ENCODE assay signal across 9 mouse cellular contexts in the genomic region with DNA sequence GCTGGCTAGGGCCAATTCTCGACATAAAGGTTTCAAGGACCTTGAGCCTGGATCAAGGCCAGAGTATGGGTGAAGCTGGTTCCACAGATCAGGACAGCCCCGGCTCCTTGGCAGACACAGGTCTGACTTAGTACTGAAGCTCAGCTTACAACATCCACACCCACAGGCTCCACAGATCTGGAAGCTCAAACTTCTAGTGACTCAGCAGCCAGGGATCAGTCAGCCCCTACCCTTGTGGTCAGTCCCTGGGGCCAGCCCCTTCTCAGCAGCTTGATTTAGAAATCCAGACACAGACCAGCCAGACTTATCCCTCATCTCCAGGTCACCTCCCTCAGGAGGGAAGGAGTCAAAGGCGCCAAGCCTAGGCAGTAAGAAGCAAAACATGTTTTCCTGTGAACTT. TPM values are rescaled to one million over a fixed set of nuclear protein-coding genes. Genes with fewer than 3 reads are reported as not detected.
DNase-seq lines count a peak whose midpoint lies in the region; ATAC-seq and TF ChIP-seq lines count a peak whose summit lies in the region.
"Had no signal": no experiment of that assay in that cellular context is flagged by ENCODE, and none has a peak within 500 bp of the region (broad histone marks: within the 10 kb centered on the region; RNA-seq: fewer than 3 reads in every experiment).

No protein-coding gene starts in this region.

- H3K9me3 ChIP-seq in hindbrain, embryonic 13.5 days = no peaks in the 10 kb centered on the region
- H3K9me3 ChIP-seq in hindbrain, embryonic 10.5 days = no peaks in the 10 kb centered on the region
- no peaks in the 10 kb centered on the region for H3K9me3 ChIP-seq in heart, embryonic 10.5 days
- no peaks in the 10 kb centered on the region for H3K9me3 ChIP-seq in lung, postnatal 0 days (ENCODE audit: low read length)
- H3K9me3 ChIP-seq in forebrain, embryonic 12.5 days = no peaks in the 10 kb centered on the region
- H3K9me3 ChIP-seq: embryonic facial prominence, embryonic 12.5 days had no signal

- H3K27me3 ChIP-seq in hindbrain, embryonic 13.5 days = no peaks in the 10 kb centered on the region
- no peaks in the 10 kb centered on the region for H3K27me3 ChIP-seq in hindbrain, embryonic 10.5 days (ENCODE audit: insufficient read depth, poor library complexity, severe bottlenecking)
- H3K27me3 ChIP-seq in heart, embryonic 10.5 days (ENCODE audit: insufficient read depth, poor library complexity, severe bottlenecking) = no peaks in the 10 kb centered on the region
- no peaks in the 10 kb centered on the region for H3K27me3 ChIP-seq in lung, postnatal 0 days (replicated peaks; ENCODE audit: insufficient read depth, low read length)
- H3K27me3 ChIP-seq in forebrain, embryonic 12.5 days = no peaks in the 10 kb centered on the region
- H3K27me3 ChIP-seq: embryonic facial prominence, embryonic 12.5 days had no signal

- 0 out of 2 replicates have a peak overlapping the region, but pooled peaks have one; percentile 35 for H3K27ac ChIP-seq in hindbrain, embryonic 13.5 days
- H3K27ac ChIP-seq in hindbrain, embryonic 10.5 days = no peak overlapping the region
- peak overlapping the region; percentile 49; the same call in 1 of the 2 replicates for H3K27ac ChIP-seq in heart, embryonic 10.5 days
- peak overlapping the region; percentile 16; the same call in 1 of the 2 replicates for H3K27ac ChIP-seq in lung, postnatal 0 days (ENCODE audit: low read length)
- H3K27ac ChIP-seq in forebrain, embryonic 12.5 days = no peak overlapping the region
- H3K27ac ChIP-seq: embryonic facial prominence, embryonic 12.5 days had no signal

- H3K9ac ChIP-seq in hindbrain, embryonic 13.5 days = peak overlapping the region; percentile 24; the same call in 1 of the 2 replicates
- H3K9ac ChIP-seq in lung, postnatal 0 days (replicated peaks; ENCODE audit: low read depth) = no peak overlapping the region
- no peak overlapping the region for H3K9ac ChIP-seq in forebrain, embryonic 12.5 days
- H3K9ac ChIP-seq: embryonic facial prominence, embryonic 12.5 days had no signal

- WGBS in hindbrain, embryonic 13.5 days = 76% methylated on average over 3 of the region's 3 CpGs
- 84% methylated on average over 3 of the region's 3 CpGs for WGBS in hindbrain, embryonic 10.5 days
- 68% methylated on average over 3 of the region's 3 CpGs for WGBS in heart, embryonic 10.5 days
- WGBS in lung, postnatal 0 days = 25% methylated on average over 3 of the region's 3 CpGs
- WGBS in forebrain, embryonic 12.5 days = 73% methylated on average over 3 of the region's 3 CpGs

- no peak overlapping the region for H3K4me2 ChIP-seq in hindbrain, embryonic 13.5 days
- H3K4me2 ChIP-seq in lung, postnatal 0 days (replicated peaks; ENCODE audit: low read depth, low read length) = no peak overlapping the region
- no peak overlapping the region for H3K4me2 ChIP-seq in forebrain, embryonic 12.5 days
- H3K4me2 ChIP-seq: embryonic facial prominence, embryonic 12.5 days had no signal

- peaks cover 98% of the 10 kb centered on the region for H3K36me3 ChIP-seq in hindbrain, embryonic 13.5 days
- peaks cover 100% of the 10 kb centered on the region for H3K36me3 ChIP-seq in hindbrain, embryonic 10.5 days
- H3K36me3 ChIP-seq in heart, embryonic 10.5 days = peaks cover 93% of the 10 kb centered on the region
- peaks cover 21% of the 10 kb centered on the region for H3K36me3 ChIP-seq in lung, postnatal 0 days (ENCODE audit: insufficient read depth, low read length)
- H3K36me3 ChIP-seq in forebrain, embryonic 12.5 days (replicated peaks) = peaks cover 94% of the 10 kb centered on the region

- ATAC-seq in hindbrain, embryonic 13.5 days (ENCODE audit: low FRiP score) = no peak
- ATAC-seq in lung, postnatal 0 days = peak; percentile 85
- no peak for ATAC-seq in forebrain, embryonic 12.5 days (ENCODE audit: low FRiP score)
- no peak for ATAC-seq in inflammation-experienced regulatory T-cells, adult 6 months

- no peak for DNase-seq in hindbrain, embryonic 10.5 days (ENCODE audit: low spot score)
- peak; percentile 33 to 43 for DNase-seq in adrenal gland, adult 18-20 months (ENCODE audit: low spot score in 2 of 2)
- no peak for DNase-seq in heart, embryonic 10.5 days (ENCODE audit: low spot score)
- peak; percentile 84 for DNase-seq in lung, postnatal 0 days (ENCODE audit: low spot score)
- DNase-seq in thymus, postnatal 10 days (ENCODE audit: low spot score in 2 of 2) = no peak

- H3K4me3 ChIP-seq in hindbrain, embryonic 13.5 days = no peak overlapping the region
- no peak overlapping the region for H3K4me3 ChIP-seq in hindbrain, embryonic 10.5 days
- no peak overlapping the region for H3K4me3 ChIP-seq in heart, embryonic 10.5 days
- no peak overlapping the region for H3K4me3 ChIP-seq in lung, postnatal 0 days (ENCODE audit: low read depth, low read length)
- no peak overlapping the region for H3K4me3 ChIP-seq in forebrain, embryonic 12.5 days (replicated peaks)
- H3K4me3 ChIP-seq: embryonic facial prominence, embryonic 12.5 days had no signal

- H3K4me1 ChIP-seq in hindbrain, embryonic 13.5 days (replicated peaks) = peaks cover 8% of the 10 kb centered on the region
- H3K4me1 ChIP-seq in hindbrain, embryonic 10.5 days (replicated peaks) = peaks cover 17% of the 10 kb centered on the region
- peaks cover 23% of the 10 kb centered on the region for H3K4me1 ChIP-seq in heart, embryonic 10.5 days
- H3K4me1 ChIP-seq in lung, postnatal 0 days (ENCODE audit: insufficient read depth, low read depth, low read length) = peaks cover 8% of the 10 kb centered on the region; the same call in 1 of the 2 replicates
- H3K4me1 ChIP-seq in forebrain, embryonic 12.5 days = peaks cover 3% of the 10 kb centered on the region

- no peak for TF ChIP-seq EP300 in lung, postnatal 0 days (IDR thresholded peaks at IDR 0.05)

- no peak for TF ChIP-seq CTCF in lung, postnatal 0 days (IDR thresholded peaks at IDR 0.05)

RNA-seq across cellular contexts. Expression of gene Derl3, which starts 5.6 kb away (rescaled TPM):
- polyA plus RNA-seq in hindbrain, embryonic 13.5 days (2015; fragmentation: Nextera tagmentation; extraction: Ambion mirVana) = 1.7 and 1.8 TPM in 2 replicates
- 1.6 and 3.1 TPM in 2 replicates for polyA plus RNA-seq in hindbrain, embryonic 10.5 days (2016; fragmentation: Nextera tagmentation; extraction: Ambion mirVana)
- total RNA-seq in adrenal gland, adult 18-20 months (2021) = 1 to 10 TPM; 1.4 to 2.3 TPM
- polyA plus RNA-seq in heart, embryonic 10.5 days (2016; fragmentation: Nextera tagmentation; extraction: Ambion mirVana) = 3.1 and 5.0 TPM in 2 replicates
- polyA plus RNA-seq in lung, postnatal 0 days (2015; fragmentation: Nextera tagmentation; extraction: Ambion mirVana) = 1.2 TPM in 2 replicates
- polyA plus RNA-seq in forebrain, embryonic 12.5 days (2016; fragmentation: Nextera tagmentation; extraction: Ambion mirVana) = 3.1 and 3.3 TPM in 2 replicates
- 1 to 10 TPM in 1 of 3 experiments, under 1 TPM in 2; 0.39 to 3.3 (median 0.73) TPM for polyA plus RNA-seq in inflammation-experienced regulatory T-cells, adult 6 months (2017; shearing (Covaris generic))

RNA-seq across cellular contexts. Expression of gene Smarcb1, which starts 22.6 kb away (rescaled TPM):
- 302 and 313 TPM in 2 replicates for polyA plus RNA-seq in hindbrain, embryonic 13.5 days (2015; fragmentation: Nextera tagmentation; extraction: Ambion mirVana)
- polyA plus RNA-seq in hindbrain, embryonic 10.5 days (2016; fragmentation: Nextera tagmentation; extraction: Ambion mirVana) = 284 and 332 TPM in 2 replicates
- total RNA-seq in adrenal gland, adult 18-20 months (2021) = 10 to 100 TPM; 64.4 to 70.6 TPM
- 157 and 204 TPM in 2 replicates for polyA plus RNA-seq in heart, embryonic 10.5 days (2016; fragmentation: Nextera tagmentation; extraction: Ambion mirVana)
- 109 TPM in 2 replicates for polyA plus RNA-seq in lung, postnatal 0 days (2015; fragmentation: Nextera tagmentation; extraction: Ambion mirVana)
- polyA plus RNA-seq in forebrain, embryonic 12.5 days (2016; fragmentation: Nextera tagmentation; extraction: Ambion mirVana) = 303 and 310 TPM in 2 replicates
- 100 to 1,000 TPM in 2 of 3 experiments, 10 to 100 TPM in 1; 89.2 to 126 (median 106) TPM for polyA plus RNA-seq in inflammation-experienced regulatory T-cells, adult 6 months (2017; shearing (Covaris generic))

RNA-seq across cellular contexts. Expression of gene Chchd10, which starts 34.1 kb away (rescaled TPM):
- polyA plus RNA-seq in hindbrain, embryonic 13.5 days (2015; fragmentation: Nextera tagmentation; extraction: Ambion mirVana) = 37.0 and 37.8 TPM in 2 replicates
- polyA plus RNA-seq in hindbrain, embryonic 10.5 days (2016; fragmentation: Nextera tagmentation; extraction: Ambion mirVana) = 9.3 and 13.1 TPM in 2 replicates
- total RNA-seq in adrenal gland, adult 18-20 months (2021) = 1,000 to 10,000 TPM in 1 of 2 experiments, 100 to 1,000 TPM in 1; 918 to 1,521 TPM
- 333 and 524 TPM in 2 replicates for polyA plus RNA-seq in heart, embryonic 10.5 days (2016; fragmentation: Nextera tagmentation; extraction: Ambion mirVana)
- 299 and 347 TPM in 2 replicates for polyA plus RNA-seq in lung, postnatal 0 days (2015; fragmentation: Nextera tagmentation; extraction: Ambion mirVana)
- 7.6 and 7.8 TPM in 2 replicates for polyA plus RNA-seq in forebrain, embryonic 12.5 days (2016; fragmentation: Nextera tagmentation; extraction: Ambion mirVana)
- 10 to 100 TPM in 2 of 3 experiments, 1 to 10 TPM in 1; 5.3 to 15.4 (median 11.3) TPM for polyA plus RNA-seq in inflammation-experienced regulatory T-cells, adult 6 months (2017; shearing (Covaris generic))

RNA-seq across cellular contexts. Expression of gene Mmp11, which starts 37.5 kb away (rescaled TPM):
- polyA plus RNA-seq in hindbrain, embryonic 13.5 days (2015; fragmentation: Nextera tagmentation; extraction: Ambion mirVana) = 26.8 and 34.9 TPM in 2 replicates
- 31.0 and 41.3 TPM in 2 replicates for polyA plus RNA-seq in hindbrain, embryonic 10.5 days (2016; fragmentation: Nextera tagmentation; extraction: Ambion mirVana)
- 1 to 10 TPM; 5.4 to 5.7 TPM for total RNA-seq in adrenal gland, adult 18-20 months (2021)
- polyA plus RNA-seq in heart, embryonic 10.5 days (2016; fragmentation: Nextera tagmentation; extraction: Ambion mirVana) = 19.4 and 39.0 TPM in 2 replicates
- 118 and 127 TPM in 2 replicates for polyA plus RNA-seq in lung, postnatal 0 days (2015; fragmentation: Nextera tagmentation; extraction: Ambion mirVana)
- polyA plus RNA-seq in forebrain, embryonic 12.5 days (2016; fragmentation: Nextera tagmentation; extraction: Ambion mirVana) = 31.3 and 33.3 TPM in 2 replicates
- 1 to 10 TPM in 2 of 3 experiments, under 1 TPM in 1; 0.91 to 7.7 (median 4.4) TPM for polyA plus RNA-seq in inflammation-experienced regulatory T-cells, adult 6 months (2017; shearing (Covaris generic))

RNA-seq across cellular contexts. Expression of gene Mif, which starts 38.8 kb away (rescaled TPM):
- polyA plus RNA-seq in hindbrain, embryonic 13.5 days (2015; fragmentation: Nextera tagmentation; extraction: Ambion mirVana) = 1,531 and 1,576 TPM in 2 replicates
- polyA plus RNA-seq in hindbrain, embryonic 10.5 days (2016; fragmentation: Nextera tagmentation; extraction: Ambion mirVana) = 2,694 and 3,395 TPM in 2 replicates
- 100 to 1,000 TPM; 221 to 268 TPM for total RNA-seq in adrenal gland, adult 18-20 months (2021)
- polyA plus RNA-seq in heart, embryonic 10.5 days (2016; fragmentation: Nextera tagmentation; extraction: Ambion mirVana) = 3,089 and 3,244 TPM in 2 replicates
- polyA plus RNA-seq in lung, postnatal 0 days (2015; fragmentation: Nextera tagmentation; extraction: Ambion mirVana) = 280 and 356 TPM in 2 replicates
- polyA plus RNA-seq in forebrain, embryonic 12.5 days (2016; fragmentation: Nextera tagmentation; extraction: Ambion mirVana) = 1,649 and 1,743 TPM in 2 replicates
- 100 to 1,000 TPM; 423 to 560 (median 495) TPM for polyA plus RNA-seq in inflammation-experienced regulatory T-cells, adult 6 months (2017; shearing (Covaris generic))

Comparison
In these comparisons a context has a peak if more than half of its experiments do, and no peak if none do; other contexts are left out.
1. H3K27ac ChIP-seq: peak in hindbrain, embryonic 13.5 days (single experiment), heart, embryonic 10.5 days (single experiment) and lung, postnatal 0 days (single experiment); none in hindbrain, embryonic 10.5 days (single experiment) and forebrain, embryonic 12.5 days (single experiment).
2. DNase-seq: peak in adrenal gland, adult 18-20 months (2 of 2) and lung, postnatal 0 days (single experiment); none in hindbrain, embryonic 10.5 days (single experiment), heart, embryonic 10.5 days (single experiment) and thymus, postnatal 10 days (0 of 2).